Mouse (Mus musculus) embryonic facial prominence, embryonic 14.5 days (tissue): ENCODE measurements around the gene Tmem247. TPM values are rescaled to one million over a fixed set of nuclear protein-coding genes. Genes with fewer than 3 reads are reported as not detected.

Source experiments
- ATAC-seq: fragments of 200-750 bp; cut with Nextera tagmentation; 2 replicates; pipeline ENCODE4 v1.8.0; 2017; ENCODE audit warnings: low read depth, moderate number of reproducible peaks, moderate TSS enrichment
- DNase-seq: peaks from one replicate; pipeline ENCODE4 v3.0.0-alpha.2; 2015; ENCODE audit warnings: low spot score
- H3K27ac ChIP-seq: fragments of 300-500 bp; sonication (generic); replicated peaks from 2 replicates; pipeline ENCODE4 v1.5.1; 2014; ENCODE audit warnings: low read depth, mild to moderate bottlenecking, low read length, moderate library complexity
- H3K27me3 ChIP-seq: fragments of 300-500 bp; sonication (generic); replicated peaks from 2 replicates; pipeline ENCODE4 v1.6.1; 2014; ENCODE audit warnings: low read length; ENCODE audit not compliant: control insufficient read depth, insufficient read depth
- H3K36me3 ChIP-seq: fragments of 300-500 bp; sonication (generic); 2 replicates; pipeline ENCODE4 v1.6.1; 2014; ENCODE audit warnings: low read length, mixed read lengths; ENCODE audit not compliant: control insufficient read depth, insufficient read depth
- H3K4me1 ChIP-seq: fragments of 300-500 bp; sonication (generic); 2 replicates; pipeline ENCODE4 v1.6.1; 2014; ENCODE audit warnings: antibody characterized with exemption, low read length; ENCODE audit not compliant: control insufficient read depth, insufficient read depth
- H3K4me2 ChIP-seq: fragments of 300-500 bp; sonication (generic); 2 replicates; pipeline ENCODE4 v1.6.1; 2014; ENCODE audit warnings: low read depth, mild to moderate bottlenecking, low read length, moderate library complexity, mixed read lengths
- H3K4me3 ChIP-seq: fragments of 300-500 bp; sonication (generic); 2 replicates; pipeline ENCODE4 v1.5.1; 2014; ENCODE audit warnings: low read depth, mild to moderate bottlenecking, low read length
- H3K9ac ChIP-seq: fragments of 300-500 bp; sonication (generic); 2 replicates; pipeline ENCODE4 v1.6.1; 2014; ENCODE audit warnings: low read depth, mild to moderate bottlenecking, low read length, moderate library complexity, mixed read lengths
- H3K9me3 ChIP-seq: fragments of 300-500 bp; sonication (generic); 2 replicates; pipeline ENCODE4 v1.6.1; 2016; ENCODE audit warnings: low read length; ENCODE audit not compliant: control insufficient read depth
- WGBS: fragments of 180-500 bp; shearing (Covaris S2); extraction: QIAGEN DNeasy Blood & Tissue Kit; methylation state at CpG from one replicate; pipeline ENCODE4 v1.1.7; 2014; 5-methylcytosine and 5-hydroxymethylcytosine counted together
- polyA plus RNA-seq: library from polyadenylated mRNA; unstranded; fragments of >200 nt; fragmentation: Nextera tagmentation; extraction: Ambion mirVana; gene quantifications from 2 replicates; pipeline ENCODE4 v1.2.1, GENCODE M21; 2014

Gene Tmem247
- polyA plus RNA-seq, 1 experiment from 2014 or later: not detected

- 79% methylated on average over 3 of the region's 3 CpGs for WGBS
Measured at GRCm38 (mm10) chr17:86907092-86907491, 10.1 kb upstream of the Tmem247 start.

GRCm38 (mm10) chr17:86908316-86908715, 8.8 kb upstream of the Tmem247 start:
- no peaks in the 10 kb centered on the region for H3K36me3 ChIP-seq
- H3K27ac ChIP-seq: no peak overlapping the region
- WGBS: 49% methylated on average over 8 of the region's 8 CpGs
- ATAC-seq (no peak), DNase-seq (no peak)
- no peak overlapping the region for H3K9ac ChIP-seq
- no peak overlapping the region for H3K4me2 ChIP-seq
- H3K4me3 ChIP-seq: no peak overlapping the region
- no peaks in the 10 kb centered on the region for H3K27me3 ChIP-seq
- H3K4me1 ChIP-seq: peaks cover 4% of the 10 kb centered on the region; the same call in 1 of the 2 replicates
- H3K9me3 ChIP-seq: no peaks in the 10 kb centered on the region

More at GRCm38 (mm10) chr17:86907092-86907491, 10.1 kb upstream of the Tmem247 start:
- H3K36me3 ChIP-seq: no peaks in the 10 kb centered on the region
- H3K9me3 ChIP-seq: no peaks in the 10 kb centered on the region
- no peak overlapping the region for H3K4me2 ChIP-seq
- no peaks in the 10 kb centered on the region for H3K27me3 ChIP-seq
- DNase-seq (no peak), ATAC-seq (no peak)
- H3K9ac ChIP-seq: no peak overlapping the region
- no peak overlapping the region for H3K4me3 ChIP-seq
- peaks cover 4% of the 10 kb centered on the region; the same call in 1 of the 2 replicates for H3K4me1 ChIP-seq
- H3K27ac ChIP-seq: no peak overlapping the region

DNA sequence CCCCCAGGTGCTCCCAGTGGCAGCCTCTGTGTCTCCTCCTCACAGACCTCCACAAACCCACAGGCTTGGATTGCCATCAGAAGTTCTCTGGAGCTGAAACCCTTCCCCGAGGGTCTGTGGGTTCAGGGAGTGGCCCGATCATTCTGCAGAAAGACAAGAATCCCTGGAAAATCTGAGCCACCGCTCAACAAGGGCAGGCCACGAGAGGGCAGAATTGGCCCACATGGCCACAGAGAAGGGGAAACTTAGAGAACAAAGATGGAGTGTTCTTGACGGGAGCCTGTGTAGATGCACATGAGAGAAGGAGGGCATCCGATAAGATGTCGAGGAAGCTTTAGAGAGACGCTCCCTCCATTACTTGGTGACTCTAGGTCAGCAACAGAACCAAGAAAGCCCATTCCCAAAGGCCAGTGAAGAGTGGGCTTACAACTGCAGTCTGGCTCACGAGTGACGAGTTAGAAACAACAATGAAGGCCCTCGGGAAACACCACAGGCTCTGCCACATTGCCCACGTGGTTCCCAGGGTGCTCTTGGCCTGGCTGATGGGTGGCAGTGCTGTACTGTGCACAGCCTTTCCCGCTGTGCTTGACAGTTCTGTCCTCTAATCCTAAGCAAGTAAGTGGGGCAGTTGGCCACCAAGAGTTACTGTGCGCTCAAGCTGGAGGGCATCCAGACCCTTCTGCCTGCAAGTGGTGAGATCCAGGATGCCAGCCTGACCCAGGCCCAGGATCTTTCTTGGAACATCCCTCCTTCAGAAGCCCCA, 7.2 kb upstream of the Tmem247 start:
- Histone ChIP-seq H3K36me3 (no peaks in the 10 kb centered on the region), H3K4me1 (peaks cover 4% of the 10 kb centered on the region; the same call in 1 of the 2 replicates), H3K27me3 (no peaks in the 10 kb centered on the region), H3K4me3 (no peak overlapping the region), H3K27ac (no peak overlapping the region), H3K9me3 (no peaks in the 10 kb centered on the region), H3K4me2 (no peak overlapping the region), H3K9ac (no peak overlapping the region)
- 63% methylated on average over 14 of the region's 14 CpGs for WGBS
- no peak for ATAC-seq
- DNase-seq: peak; percentile 60

DNA sequence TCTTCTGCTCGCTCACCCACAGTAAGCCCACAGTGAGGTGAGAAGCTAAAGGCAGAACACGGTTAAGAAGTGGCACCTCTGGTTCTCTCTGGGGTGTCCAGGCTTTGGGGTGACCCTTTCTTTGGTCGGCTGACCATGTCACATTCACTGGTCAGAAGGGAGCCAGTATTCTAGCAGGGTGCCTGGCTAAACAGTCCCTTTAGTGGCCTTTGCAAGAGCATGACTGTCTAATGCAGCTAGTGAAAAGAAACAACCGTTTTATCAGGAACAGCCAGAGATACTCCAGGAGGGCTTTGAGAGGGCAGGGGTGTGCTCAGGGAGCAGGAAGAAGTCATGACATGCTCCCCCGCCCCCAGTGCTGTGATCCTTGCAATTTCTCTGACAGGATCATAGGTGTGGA, 5.9 kb upstream of the Tmem247 start:
- H3K9ac ChIP-seq: no peak overlapping the region
- no peaks in the 10 kb centered on the region for H3K27me3 ChIP-seq
- ATAC-seq (no peak), DNase-seq (no peak)
- H3K36me3 ChIP-seq: no peaks in the 10 kb centered on the region
- H3K27ac ChIP-seq: no peak overlapping the region
- no peak overlapping the region for H3K4me3 ChIP-seq
- 66% methylated on average over 5 of the region's 5 CpGs for WGBS
- peaks cover 3% of the 10 kb centered on the region; the same call in 1 of the 2 replicates for H3K9me3 ChIP-seq
- H3K4me2 ChIP-seq: no peak overlapping the region
- no peaks in the 10 kb centered on the region for H3K4me1 ChIP-seq

GRCm38 (mm10) chr17:86913003-86913607, 4.0 kb upstream of the Tmem247 start:
- WGBS: 74% methylated on average over 7 of the region's 7 CpGs
- DNase-seq (no peak), ATAC-seq (no peak)
- Histone ChIP-seq H3K4me3 (no peak overlapping the region), H3K27ac (no peak overlapping the region), H3K9ac (no peak overlapping the region), H3K27me3 (no peaks in the 10 kb centered on the region), H3K36me3 (no peaks in the 10 kb centered on the region), H3K4me2 (no peak overlapping the region), H3K4me1 (no peaks in the 10 kb centered on the region), H3K9me3 (peaks cover 3% of the 10 kb centered on the region; the same call in 1 of the 2 replicates)

DNA sequence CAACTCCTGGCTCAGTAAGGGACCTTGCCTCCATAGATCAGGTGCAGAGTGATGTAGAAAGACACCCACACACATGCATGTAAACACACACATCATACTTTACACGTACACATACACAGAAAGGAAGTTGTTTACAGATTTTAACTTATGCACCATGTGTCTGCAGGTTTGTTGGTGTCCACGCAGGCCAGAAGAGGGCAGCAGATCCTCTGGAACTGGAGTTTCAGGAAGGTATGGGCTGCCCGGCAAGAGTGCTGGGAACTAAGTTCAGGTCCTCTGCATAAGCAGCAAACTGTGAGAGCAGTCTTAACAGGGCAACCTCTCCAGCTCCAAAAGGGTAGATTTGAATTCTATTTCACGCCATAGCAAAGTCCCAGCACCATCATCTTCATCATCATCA, 1.6 kb upstream of the Tmem247 start:
- ATAC-seq: no peak
- Histone ChIP-seq H3K9ac (no peak overlapping the region), H3K9me3 (peaks cover 3% of the 10 kb centered on the region; the same call in 1 of the 2 replicates), H3K27me3 (no peaks in the 10 kb centered on the region), H3K27ac (no peak overlapping the region), H3K36me3 (no peaks in the 10 kb centered on the region), H3K4me3 (no peak overlapping the region), H3K4me2 (no peak overlapping the region), H3K4me1 (no peaks in the 10 kb centered on the region)
- DNase-seq: no peak
- 81% methylated on average over 4 of the region's 4 CpGs for WGBS

DNA sequence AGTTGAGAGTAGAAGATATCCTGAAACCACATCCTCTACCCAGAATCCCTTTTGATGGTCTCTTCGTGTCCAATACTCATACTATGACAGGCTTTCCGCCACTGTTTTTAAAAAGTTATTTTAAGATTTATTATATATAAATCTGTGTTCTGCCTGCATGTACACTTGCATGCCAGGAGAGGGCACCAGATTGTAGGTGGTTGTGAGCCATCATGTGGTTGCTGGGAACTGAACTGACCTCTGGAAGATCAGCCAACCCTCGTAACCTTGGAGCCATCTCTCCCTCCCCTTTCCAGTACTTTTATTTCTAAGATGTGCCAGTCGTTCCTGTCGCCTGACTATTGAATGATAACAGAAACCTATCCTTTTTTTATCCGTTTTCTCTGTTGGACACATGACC, 1.6 kb downstream of the Tmem247 start:
- H3K9me3 ChIP-seq: peaks cover 3% of the 10 kb centered on the region; the same call in 1 of the 2 replicates
- no peaks in the 10 kb centered on the region for H3K36me3 ChIP-seq
- no peak for ATAC-seq
- no peak overlapping the region for H3K4me3 ChIP-seq
- WGBS: 77% methylated on average over 6 of the region's 6 CpGs
- DNase-seq: no peak
- H3K27ac ChIP-seq: no peak overlapping the region
- peaks cover 8% of the 10 kb centered on the region for H3K4me1 ChIP-seq
- H3K27me3 ChIP-seq: no peaks in the 10 kb centered on the region
- no peak overlapping the region for H3K4me2 ChIP-seq
- no peak overlapping the region for H3K9ac ChIP-seq

DNA sequence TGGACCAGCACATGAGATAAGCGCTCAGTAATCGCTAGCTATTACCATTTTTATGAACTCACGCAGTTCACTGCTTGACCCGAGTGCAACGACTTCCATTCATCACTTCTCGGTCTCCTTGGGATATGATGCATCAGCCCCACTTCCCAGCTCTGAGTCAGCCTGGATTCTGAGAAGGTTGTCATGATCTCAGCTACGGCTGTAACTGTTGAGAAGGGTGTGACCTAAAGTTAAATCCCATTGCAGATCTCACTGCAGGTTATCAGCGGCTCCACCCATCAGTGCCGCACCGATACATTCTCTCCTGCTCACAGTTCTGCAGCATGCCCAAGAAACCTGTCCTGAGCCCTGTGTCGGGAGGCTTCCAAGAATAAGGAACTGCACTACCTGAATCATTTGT, 2.6 kb downstream of the Tmem247 start:
- no peak for DNase-seq
- H3K9ac ChIP-seq: no peak overlapping the region
- 88% methylated on average over 11 of the region's 11 CpGs for WGBS
- ATAC-seq: no peak
- no peaks in the 10 kb centered on the region for H3K36me3 ChIP-seq
- H3K4me2 ChIP-seq: no peak overlapping the region
- no peak overlapping the region for H3K4me3 ChIP-seq
- H3K27me3 ChIP-seq: no peaks in the 10 kb centered on the region
- H3K4me1 ChIP-seq: peaks cover 8% of the 10 kb centered on the region
- peaks cover 3% of the 10 kb centered on the region; the same call in 1 of the 2 replicates for H3K9me3 ChIP-seq
- H3K27ac ChIP-seq: no peak overlapping the region
